Mouse (Mus musculus): ENCODE data around the gene Nmnat3. TPM values are rescaled to one million over a fixed set of nuclear protein-coding genes. Genes with fewer than 3 reads are reported as not detected.

Gene Nmnat3
- total and polyA plus RNA-seq, 2 experiments, result 9.2 to 11.1 TPM

- Histone ChIP-seq H3K36me3 (ENCODE audit: control insufficient read depth, insufficient read depth, low read length) (no peaks in the 10 kb centered on the region), H3K4me1 (ENCODE audit: control insufficient read depth, insufficient read depth, low read length) (no peaks in the 10 kb centered on the region), H3K27ac (replicated peaks; ENCODE audit: insufficient read depth, low read depth, low read length) (no peak overlapping the region), H3K27me3 (ENCODE audit: control insufficient read depth, insufficient read depth, low read length) (no peaks in the 10 kb centered on the region), H3K9ac (ENCODE audit: low read depth, low read length) (no peak overlapping the region), H3K79me2 (ENCODE audit: control insufficient read depth, insufficient read depth, low read length) (no peaks in the 10 kb centered on the region), H3K4me3 (ENCODE audit: insufficient read depth, low read depth, low read length) (no peak overlapping the region)
- WGBS, result 69% methylated on average over 2 of the region's 2 CpGs
- DNase-seq (ENCODE audit: extremely low read depth, low read depth, low spot score), result no peak
- TF ChIP-seq POLR2A (IDR thresholded peaks at IDR 0.05; ENCODE audit: extremely low read depth, insufficient read depth, low read length), result no peak
- TF ChIP-seq CTCF (IDR thresholded peaks at IDR 0.05; ENCODE audit: low read depth, low read length), result no peak
These were observed 145.8 kb downstream of the Nmnat3 start for GRCm38 (mm10) chr9:98433021-98433420.

- Histone ChIP-seq H3K4me1 (ENCODE audit: control insufficient read depth, insufficient read depth, low read length) (no peaks in the 10 kb centered on the region), H3K27me3 (ENCODE audit: control insufficient read depth, insufficient read depth, low read length) (no peaks in the 10 kb centered on the region), H3K79me2 (ENCODE audit: control insufficient read depth, insufficient read depth, low read length) (no peaks in the 10 kb centered on the region), H3K4me3 (ENCODE audit: insufficient read depth, low read depth, low read length) (no peak overlapping the region), H3K27ac (replicated peaks; ENCODE audit: insufficient read depth, low read depth, low read length) (no peak overlapping the region), H3K36me3 (ENCODE audit: control insufficient read depth, insufficient read depth, low read length) (no peaks in the 10 kb centered on the region), H3K9ac (ENCODE audit: low read depth, low read length) (no peak overlapping the region)
- TF ChIP-seq POLR2A (IDR thresholded peaks at IDR 0.05; ENCODE audit: extremely low read depth, insufficient read depth, low read length), result no peak
- no peak for TF ChIP-seq CTCF (IDR thresholded peaks at IDR 0.05; ENCODE audit: low read depth, low read length)
- no peak for DNase-seq (ENCODE audit: extremely low read depth, low read depth, low spot score)
- 19% methylated on average over 4 of the region's 4 CpGs for WGBS
These were observed 146.8 kb downstream of the Nmnat3 start for GRCm38 (mm10) chr9:98433956-98434588.

- no peak overlapping the region for H3K27ac ChIP-seq (replicated peaks; ENCODE audit: insufficient read depth, low read depth, low read length)
- H3K27me3 ChIP-seq (ENCODE audit: control insufficient read depth, insufficient read depth, low read length), result no peaks in the 10 kb centered on the region
- TF ChIP-seq CTCF (IDR thresholded peaks at IDR 0.05; ENCODE audit: low read depth, low read length), result no peak
- TF ChIP-seq POLR2A (IDR thresholded peaks at IDR 0.05; ENCODE audit: extremely low read depth, insufficient read depth, low read length), result no peak
- no peaks in the 10 kb centered on the region for H3K79me2 ChIP-seq (ENCODE audit: control insufficient read depth, insufficient read depth, low read length)
- H3K9ac ChIP-seq (ENCODE audit: low read depth, low read length), result no peak overlapping the region
- no peak for DNase-seq (ENCODE audit: extremely low read depth, low read depth, low spot score)
- no peaks in the 10 kb centered on the region for H3K4me1 ChIP-seq (ENCODE audit: control insufficient read depth, insufficient read depth, low read length)
- no peaks in the 10 kb centered on the region for H3K36me3 ChIP-seq (ENCODE audit: control insufficient read depth, insufficient read depth, low read length)
- H3K4me3 ChIP-seq (ENCODE audit: insufficient read depth, low read depth, low read length), result no peak overlapping the region
- WGBS, result 76% methylated on average over 4 of the region's 4 CpGs
These were observed 150.6 kb downstream of the Nmnat3 start for GRCm38 (mm10) chr9:98437819-98438218.

GRCm38 (mm10) chr9:98439091-98439490 lies 151.9 kb downstream of the Nmnat3 start:
- Histone ChIP-seq H3K27me3 (ENCODE audit: control insufficient read depth, insufficient read depth, low read length) (no peaks in the 10 kb centered on the region), H3K79me2 (ENCODE audit: control insufficient read depth, insufficient read depth, low read length) (no peaks in the 10 kb centered on the region), H3K9ac (ENCODE audit: low read depth, low read length) (no peak overlapping the region), H3K4me3 (ENCODE audit: insufficient read depth, low read depth, low read length) (no peak overlapping the region), H3K4me1 (ENCODE audit: control insufficient read depth, insufficient read depth, low read length) (no peaks in the 10 kb centered on the region), H3K27ac (replicated peaks; ENCODE audit: insufficient read depth, low read depth, low read length) (no peak overlapping the region), H3K36me3 (ENCODE audit: control insufficient read depth, insufficient read depth, low read length) (no peaks in the 10 kb centered on the region)
- WGBS, result 68% methylated on average over 3 of the region's 3 CpGs
- TF ChIP-seq POLR2A (IDR thresholded peaks at IDR 0.05; ENCODE audit: extremely low read depth, insufficient read depth, low read length) (no peak), CTCF (IDR thresholded peaks at IDR 0.05; ENCODE audit: low read depth, low read length) (no peak)
- DNase-seq (ENCODE audit: extremely low read depth, low read depth, low spot score), result no peak

GRCm38 (mm10) chr9:98442638-98443037 lies 155.4 kb downstream of the Nmnat3 start:
- WGBS, result 45% methylated on average over 5 of the region's 5 CpGs
- no peak overlapping the region for H3K9ac ChIP-seq (ENCODE audit: low read depth, low read length)
- no peaks in the 10 kb centered on the region for H3K36me3 ChIP-seq (ENCODE audit: control insufficient read depth, insufficient read depth, low read length)
- H3K27ac ChIP-seq (replicated peaks; ENCODE audit: insufficient read depth, low read depth, low read length), result no peak overlapping the region
- TF ChIP-seq POLR2A (IDR thresholded peaks at IDR 0.05; ENCODE audit: extremely low read depth, insufficient read depth, low read length) (no peak), CTCF (IDR thresholded peaks at IDR 0.05; ENCODE audit: low read depth, low read length) (peak; percentile 75)
- no peaks in the 10 kb centered on the region for H3K27me3 ChIP-seq (ENCODE audit: control insufficient read depth, insufficient read depth, low read length)
- H3K4me1 ChIP-seq (ENCODE audit: control insufficient read depth, insufficient read depth, low read length), result no peaks in the 10 kb centered on the region
- H3K79me2 ChIP-seq (ENCODE audit: control insufficient read depth, insufficient read depth, low read length), result no peaks in the 10 kb centered on the region
- no peak for DNase-seq (ENCODE audit: extremely low read depth, low read depth, low spot score)
- no peak overlapping the region for H3K4me3 ChIP-seq (ENCODE audit: insufficient read depth, low read depth, low read length)

- TF ChIP-seq CTCF (IDR thresholded peaks at IDR 0.05; ENCODE audit: low read depth, low read length) (no peak), POLR2A (IDR thresholded peaks at IDR 0.05; ENCODE audit: extremely low read depth, insufficient read depth, low read length) (no peak)
- H3K4me1 ChIP-seq (ENCODE audit: control insufficient read depth, insufficient read depth, low read length), result no peaks in the 10 kb centered on the region
- DNase-seq (ENCODE audit: extremely low read depth, low read depth, low spot score), result no peak
- no peak overlapping the region for H3K27ac ChIP-seq (replicated peaks; ENCODE audit: insufficient read depth, low read depth, low read length)
- no peaks in the 10 kb centered on the region for H3K79me2 ChIP-seq (ENCODE audit: control insufficient read depth, insufficient read depth, low read length)
- no peak overlapping the region for H3K9ac ChIP-seq (ENCODE audit: low read depth, low read length)
- H3K4me3 ChIP-seq (ENCODE audit: insufficient read depth, low read depth, low read length), result no peak overlapping the region
- 59% methylated on average over 9 of the region's 9 CpGs for WGBS
- H3K36me3 ChIP-seq (ENCODE audit: control insufficient read depth, insufficient read depth, low read length), result no peaks in the 10 kb centered on the region
- H3K27me3 ChIP-seq (ENCODE audit: control insufficient read depth, insufficient read depth, low read length), result no peaks in the 10 kb centered on the region
These were observed 158.3 kb downstream of the Nmnat3 start for GRCm38 (mm10) chr9:98445359-98446149.

Measured in liver, adult 2 months (tissue).